Mouse (Mus musculus): ENCODE results near the gene Pdpk1.

Pdpk1 gene

GRCm38 (mm10) chr17:24150824-24151223, at the start of gene Pdpk1:
Gene Pdpk1 (minus strand): TSS chr17:24150924.
- no peak for DNase-seq

- DNase-seq: no peak
Measured at GRCm38 (mm10) chr17:24199741-24200140, 49.0 kb upstream of the Pdpk1 start.

- peak; percentile 48 to 54 for DNase-seq
Measured at GRCm38 (mm10) chr17:24199252-24199651, 48.5 kb upstream of the Pdpk1 start.

GRCm38 (mm10) chr17:24197032-24197824, 46.5 kb upstream of the Pdpk1 start:
- peak in 1 of 2 experiments; percentile 38 for DNase-seq

GRCm38 (mm10) chr17:24195349-24195748, 44.6 kb upstream of the Pdpk1 start:
- no peak for DNase-seq

- DNase-seq: no peak
Measured at GRCm38 (mm10) chr17:24193769-24194168, 43.0 kb upstream of the Pdpk1 start.

GRCm38 (mm10) chr17:24193268-24193667, 42.5 kb upstream of the Pdpk1 start:
- DNase-seq: no peak

GRCm38 (mm10) chr17:24192848-24193247, 42.1 kb upstream of the Pdpk1 start:
- no peak for DNase-seq

GRCm38 (mm10) chr17:24191481-24191880, 40.8 kb upstream of the Pdpk1 start:
- DNase-seq: no peak

- no peak for DNase-seq
Measured at GRCm38 (mm10) chr17:24190934-24191333, 40.2 kb upstream of the Pdpk1 start.

GRCm38 (mm10) chr17:24174259-24174658, 23.5 kb upstream of the Pdpk1 start:
- no peak for DNase-seq

GRCm38 (mm10) chr17:24173423-24173822, 22.7 kb upstream of the Pdpk1 start:
- peak; percentile 75 to 80 for DNase-seq

- DNase-seq: no peak
Measured at GRCm38 (mm10) chr17:24171738-24172137, 21.0 kb upstream of the Pdpk1 start.

GRCm38 (mm10) chr17:24170729-24171128, 20.0 kb upstream of the Pdpk1 start:
- DNase-seq: no peak

- no peak for DNase-seq
Measured at GRCm38 (mm10) chr17:24170125-24170524, 19.4 kb upstream of the Pdpk1 start.

GRCm38 (mm10) chr17:24169317-24170065, 18.8 kb upstream of the Pdpk1 start, which contains the start of gene Atp6v0c:
Gene Atp6v0c (minus strand): TSS chr17:24169702.
- DNase-seq: peak; percentile 96 to 98

GRCm38 (mm10) chr17:24168590-24169277, 18.0 kb upstream of the Pdpk1 start:
- DNase-seq: peak; percentile 68 to 71

- no peak for DNase-seq
Measured at GRCm38 (mm10) chr17:24167891-24168505, 17.3 kb upstream of the Pdpk1 start.

- no peak for DNase-seq
Measured at GRCm38 (mm10) chr17:24167120-24167519, 16.4 kb upstream of the Pdpk1 start.

GRCm38 (mm10) chr17:24164566-24165259, 14.0 kb upstream of the Pdpk1 start:
- DNase-seq: no peak

GRCm38 (mm10) chr17:24163176-24163962, 12.6 kb upstream of the Pdpk1 start, which contains the start of gene Amdhd2:
Gene Amdhd2 (minus strand): TSS chr17:24163766.
- peak; percentile 95 for DNase-seq

All from cerebellum, postnatal 36 days (tissue).